Mouse (Mus musculus) T-helper 2 cell (primary cell): ENCODE measurements around the gene Pax5.

Experiments
- in situ Hi-C: fragments of 300-600 bp; cut with MboI, MseI; formaldehyde crosslinking; loops from one replicate; pipeline ENCODE4 v1.15.1; 2025; ENCODE audit warnings: high pct_unique_total_duplicates

Pax5 gene

DNA sequence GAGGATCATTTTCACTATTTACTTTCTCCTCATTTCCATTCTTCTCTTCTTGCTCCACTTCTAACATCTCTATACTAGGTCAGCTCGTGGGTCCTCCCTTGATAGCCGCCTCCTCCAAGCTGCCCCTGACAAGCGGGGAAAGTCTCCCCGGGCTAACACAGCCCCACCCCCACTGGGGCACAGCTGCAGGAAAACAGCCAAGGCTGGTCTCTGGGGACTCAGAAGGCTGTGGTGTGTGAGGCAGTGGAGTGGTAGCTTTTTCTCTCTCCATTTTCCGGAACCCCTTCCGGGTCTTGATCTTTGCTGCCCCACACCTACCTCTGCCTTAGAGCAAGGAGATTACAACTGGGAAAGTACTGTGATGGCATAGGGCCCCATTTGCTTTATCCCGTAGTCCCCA lies 4.3 kb downstream of the Pax5 start:
- in situ Hi-C loops, result no loop called here

GRCm38 (mm10) chr4:44705151-44705550 lies 5.1 kb downstream of the Pax5 start:
- in situ Hi-C loops, result no loop called here

GRCm38 (mm10) chr4:44704369-44704745 lies 5.9 kb downstream of the Pax5 start:
- in situ Hi-C loops, result no loop called here

DNA sequence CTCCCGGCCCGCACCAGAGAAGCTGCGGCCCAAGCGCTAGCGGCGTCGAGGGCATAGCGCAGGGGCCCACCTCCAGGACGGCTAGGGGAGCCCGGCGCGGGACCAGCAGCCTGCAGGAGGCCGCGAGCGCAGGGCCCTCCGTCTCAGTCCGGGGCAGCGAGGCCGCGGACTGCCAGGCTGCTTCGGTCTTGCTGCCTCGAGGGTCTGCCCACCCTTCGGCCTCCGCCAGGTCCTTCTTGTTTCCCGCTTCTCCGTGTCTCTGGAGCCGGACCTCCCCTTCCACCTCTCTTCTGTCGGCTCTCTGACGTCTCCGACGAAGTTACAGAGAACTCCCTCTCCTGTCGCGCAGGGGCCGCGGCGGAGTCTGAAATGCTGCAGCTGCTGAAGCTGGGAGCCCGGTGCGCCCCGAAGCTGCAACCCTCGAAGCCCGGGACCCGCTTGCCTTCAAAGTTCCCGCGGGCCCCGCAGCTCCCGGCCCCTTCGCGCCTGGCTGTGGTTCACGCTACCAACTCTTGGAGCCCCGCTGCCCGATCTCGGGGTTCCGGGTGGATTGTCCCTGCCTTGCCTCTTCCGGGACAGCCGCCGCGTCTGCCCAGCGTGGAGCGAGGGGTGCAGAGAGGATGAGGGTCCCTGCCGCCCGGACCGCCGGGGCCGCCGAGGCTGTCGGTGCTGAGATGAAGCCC lies 6.5 kb downstream of the Pax5 start:
- in situ Hi-C loops, result no loop called here

DNA sequence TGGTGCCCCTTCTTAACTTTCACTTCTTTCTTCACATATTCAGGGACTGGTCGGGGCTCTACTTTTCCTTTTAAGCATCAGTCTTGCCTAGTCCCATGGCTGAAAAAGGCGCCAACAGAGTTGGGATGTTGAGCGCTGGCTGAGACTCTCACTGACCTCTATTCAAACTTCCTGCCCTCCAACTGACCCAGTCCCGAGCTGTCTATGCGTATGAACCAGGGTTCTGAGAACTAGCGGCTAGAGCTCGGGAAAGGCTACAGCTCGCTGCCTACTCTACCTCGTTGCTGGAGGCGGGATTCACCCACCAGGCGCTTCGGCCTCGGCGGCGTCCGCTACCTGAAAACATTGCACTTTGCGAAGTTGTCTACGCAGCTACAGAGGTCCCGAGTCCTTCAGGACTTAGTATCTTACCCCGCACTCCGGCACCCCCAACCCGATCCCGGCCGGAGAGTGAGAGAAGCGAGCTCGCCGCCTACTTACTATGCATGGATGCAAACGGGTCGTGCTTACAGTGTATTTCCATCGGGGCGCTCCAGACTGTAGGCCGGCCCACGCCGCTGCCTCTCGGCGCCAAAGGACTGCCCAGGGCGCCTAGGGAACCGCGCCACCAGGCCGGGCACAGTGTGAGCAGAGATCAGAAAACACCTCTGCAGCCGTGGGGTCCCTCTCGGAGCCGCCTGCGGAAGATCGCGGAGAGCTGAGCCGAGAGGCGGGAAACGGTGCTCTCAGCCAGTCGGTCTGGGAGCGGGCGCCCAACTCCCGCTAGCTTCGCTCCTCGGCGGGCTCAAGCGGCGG lies 7.2 kb downstream of the Pax5 start:
- in situ Hi-C loops, result no loop called here

DNA sequence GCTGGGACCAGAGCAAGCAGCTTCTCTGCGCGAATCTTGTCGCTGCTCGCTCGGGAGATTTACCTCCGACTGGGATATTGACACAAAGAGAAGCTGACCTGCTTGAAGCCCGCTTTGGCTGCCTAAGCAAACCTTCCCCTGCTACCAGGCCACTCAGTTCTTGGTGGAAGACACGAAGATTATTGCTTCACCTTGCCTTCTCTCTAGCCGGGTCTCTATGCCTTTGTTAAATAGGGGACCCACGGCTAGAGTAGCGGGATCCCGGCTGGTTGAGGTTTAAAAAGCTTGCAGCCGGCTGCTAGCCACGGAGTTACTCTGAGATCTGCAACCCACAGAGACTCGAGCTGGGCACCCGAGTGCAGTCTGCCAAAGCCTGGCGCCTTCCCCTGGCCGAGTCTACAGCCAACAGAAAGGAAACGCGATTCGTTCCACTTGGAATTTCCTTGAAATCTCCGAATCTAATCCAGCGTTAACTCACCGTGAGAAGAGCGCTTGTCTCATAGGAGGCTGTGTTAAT lies 8.2 kb downstream of the Pax5 start:
- in situ Hi-C loops, result no loop called here

- in situ Hi-C loops, result no loop called here
These were observed 8.8 kb downstream of the Pax5 start for GRCm38 (mm10) chr4:44701513-44701912.

DNA sequence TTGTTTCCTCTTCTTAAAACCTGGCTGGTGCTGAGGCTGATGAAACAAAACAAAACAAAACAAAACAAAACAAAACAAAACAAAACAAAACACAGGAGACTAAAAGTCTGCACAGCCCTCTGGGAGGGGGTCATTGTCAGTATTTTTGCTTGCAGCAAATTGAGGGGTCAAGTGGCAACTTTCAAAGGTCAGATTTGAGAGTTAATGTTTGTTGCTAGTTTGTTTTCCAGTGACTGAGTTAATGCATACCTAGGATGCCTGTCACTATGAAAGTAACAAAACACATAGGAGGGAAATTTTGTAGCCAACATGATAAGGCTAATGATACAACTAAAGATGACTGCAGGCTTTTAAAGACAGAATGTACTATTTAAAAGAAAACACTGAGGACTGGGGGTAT lies 13.6 kb downstream of the Pax5 start:
- in situ Hi-C loops, result no loop called here

DNA sequence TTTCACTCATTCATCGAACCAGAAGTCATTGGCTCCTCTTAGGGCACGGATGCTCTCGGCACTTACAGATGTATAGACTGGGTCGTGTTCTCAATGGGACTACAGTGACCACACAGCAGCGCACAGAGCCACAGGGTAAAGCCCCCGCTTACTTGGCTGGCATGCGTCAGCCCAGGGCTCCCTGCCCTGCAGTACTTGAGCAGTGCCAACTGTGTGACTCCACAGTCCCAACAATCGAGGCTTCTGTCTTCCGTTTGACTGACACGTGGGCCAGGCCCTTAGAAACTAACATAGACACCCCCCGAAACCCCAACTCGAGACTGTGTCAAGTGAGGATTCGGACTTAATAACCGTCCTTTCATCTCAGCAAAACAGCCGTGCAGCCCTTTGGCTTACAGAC lies 15.9 kb downstream of the Pax5 start:
- in situ Hi-C loops, result no loop called here

DNA sequence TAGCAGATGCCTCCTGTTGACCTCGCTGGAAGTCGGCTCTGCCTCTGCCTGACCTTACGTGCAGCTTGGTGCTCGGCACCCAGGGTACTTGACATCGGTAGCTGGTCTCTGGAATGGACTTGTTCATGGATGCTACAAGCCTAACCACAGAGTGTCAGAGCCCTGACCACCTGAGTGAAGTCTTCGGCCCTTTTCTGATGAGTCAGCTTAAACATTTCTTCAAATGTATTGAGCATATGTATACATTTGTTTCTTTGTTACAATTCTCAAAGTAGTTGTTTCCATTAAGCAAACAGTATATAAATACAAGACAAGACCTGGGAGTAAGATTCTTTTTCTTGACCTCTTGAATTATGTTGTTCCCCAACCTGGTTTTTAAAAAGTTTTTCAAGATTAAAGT lies 24.7 kb downstream of the Pax5 start:
- in situ Hi-C loops, result no loop called here

DNA sequence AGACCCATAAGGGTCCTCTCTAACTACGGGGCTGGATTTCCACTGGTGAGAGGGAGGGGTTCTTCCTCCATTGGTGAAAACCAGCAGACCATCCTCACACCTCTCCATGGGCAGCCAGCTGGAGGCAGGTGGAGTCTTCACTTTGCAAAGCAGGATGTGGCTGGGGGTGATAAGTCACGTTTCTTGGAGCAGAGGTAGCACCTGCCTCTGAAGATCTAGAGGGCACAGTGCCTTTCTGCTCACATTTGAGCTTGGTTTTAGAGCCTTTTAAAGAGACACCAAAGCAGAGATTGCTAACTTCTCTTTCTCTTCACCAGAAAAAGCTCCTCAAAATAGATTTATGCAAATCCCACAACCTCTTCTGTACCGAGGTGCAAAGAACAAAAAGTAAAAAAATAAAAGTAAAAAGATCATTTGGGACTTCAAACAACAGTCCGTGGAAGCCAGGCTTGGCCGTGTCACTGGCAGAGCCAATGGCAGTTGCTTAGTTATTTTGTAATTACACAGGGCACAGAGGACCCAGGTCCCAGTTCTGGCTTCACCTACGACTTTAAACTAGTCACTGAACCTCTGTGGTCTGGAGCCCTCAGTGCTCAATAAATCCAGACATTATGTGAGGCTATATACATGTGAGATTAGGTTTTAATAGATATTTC lies 29.9 kb downstream of the Pax5 start:
- in situ Hi-C loops, result no loop called here

- in situ Hi-C loops, result no loop called here
These were observed 31.6 kb downstream of the Pax5 start for GRCm38 (mm10) chr4:44678641-44679040.

GRCm38 (mm10) chr4:44678026-44678425 lies 32.3 kb downstream of the Pax5 start:
- in situ Hi-C loops, result no loop called here

DNA sequence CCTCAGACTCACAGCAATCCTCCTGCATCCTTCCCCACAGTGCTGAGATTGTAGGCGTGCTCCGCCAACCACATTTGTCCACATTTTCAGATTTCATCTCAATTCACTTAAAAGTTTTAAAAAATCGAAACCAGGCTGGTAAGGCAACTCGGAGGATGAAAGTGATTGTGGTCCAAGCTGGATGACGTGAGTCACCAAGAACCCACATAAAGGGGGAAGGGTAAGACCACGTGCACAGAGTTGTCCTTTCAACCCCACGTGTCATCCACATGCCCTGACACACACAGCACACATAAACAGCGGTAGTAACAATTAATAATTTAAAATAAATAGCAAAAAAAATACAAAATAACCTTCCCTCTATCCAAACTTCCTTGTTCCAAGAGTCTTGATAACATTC lies 35.3 kb downstream of the Pax5 start:
- in situ Hi-C loops, result no loop called here

GRCm38 (mm10) chr4:44673726-44674125 lies 36.6 kb downstream of the Pax5 start:
- in situ Hi-C loops, result no loop called here

DNA sequence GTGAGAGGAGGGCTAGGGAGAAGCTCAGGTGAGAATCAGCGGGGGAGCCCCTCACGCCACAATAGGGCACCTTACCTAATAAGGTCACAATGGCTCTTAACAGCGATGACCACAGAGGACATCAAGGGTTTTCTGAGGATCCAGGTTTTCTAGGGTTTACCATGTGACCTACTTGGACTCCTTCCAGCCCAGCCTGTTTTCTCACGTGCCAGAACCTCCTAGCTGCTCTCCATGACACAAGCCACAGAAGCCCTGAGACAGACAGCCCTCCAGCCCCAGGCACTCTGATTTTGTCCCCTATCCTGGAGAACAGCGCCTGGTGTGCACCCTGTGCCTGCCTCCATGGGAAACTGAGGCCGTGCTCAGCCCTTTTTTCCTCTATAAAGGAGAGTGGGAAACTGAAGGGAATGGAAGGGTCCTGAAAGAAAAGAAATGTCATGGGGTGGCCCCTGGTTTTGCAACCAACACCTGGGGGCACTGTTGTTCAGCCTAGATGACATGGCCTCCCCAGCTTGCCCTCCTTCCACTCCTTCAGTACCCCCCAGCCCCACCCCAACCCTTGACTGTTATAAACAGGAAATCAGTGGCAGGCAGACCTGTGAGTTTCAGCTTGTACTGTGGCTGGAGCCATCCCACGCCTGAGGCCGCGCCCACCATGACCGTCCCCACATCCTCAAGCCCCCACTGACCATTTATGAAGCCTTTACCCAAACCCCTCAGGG lies 37.9 kb downstream of the Pax5 start:
- in situ Hi-C loops, result no loop called here

DNA sequence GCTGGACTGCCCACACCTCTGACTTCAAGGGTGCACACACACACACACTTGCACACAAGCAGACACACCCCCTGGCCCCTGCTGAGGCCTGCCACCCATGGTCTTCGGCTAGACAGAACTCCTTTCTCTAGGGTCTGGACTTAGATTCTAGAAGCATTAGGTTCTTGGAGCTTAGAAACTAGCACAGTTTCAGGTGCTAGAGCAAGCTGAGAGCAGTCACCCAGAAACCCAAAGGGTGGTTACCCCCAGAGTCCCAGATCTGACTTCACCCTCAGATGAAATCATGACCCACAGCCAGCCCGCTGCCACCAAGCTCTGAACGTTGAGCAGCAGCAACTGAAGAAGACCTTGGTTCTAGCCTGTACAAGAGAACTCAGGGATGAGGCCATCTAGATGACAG lies 38.8 kb downstream of the Pax5 start:
- in situ Hi-C loops, result no loop called here

GRCm38 (mm10) chr4:44671035-44671434 lies 39.3 kb downstream of the Pax5 start:
- in situ Hi-C loops, result no loop called here

DNA sequence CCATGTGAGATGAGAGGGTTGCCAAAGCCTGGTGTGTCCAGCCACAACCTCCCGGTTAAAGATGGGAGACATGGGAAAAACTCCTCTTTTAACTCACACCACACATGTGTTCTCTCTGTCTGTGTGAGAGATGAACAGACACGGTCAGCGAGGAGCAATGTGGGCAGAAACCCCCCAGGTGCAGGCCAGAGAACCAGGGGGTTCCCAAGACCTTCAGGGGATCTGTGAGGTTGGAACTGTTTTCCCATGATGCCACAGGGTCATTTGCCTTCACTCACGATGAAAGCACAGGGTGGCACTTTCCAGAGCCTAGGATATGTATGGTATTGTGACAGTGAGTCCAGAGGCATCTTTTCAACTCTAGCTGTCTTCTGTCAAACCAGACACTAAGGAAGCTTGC lies 39.9 kb downstream of the Pax5 start:
- in situ Hi-C loops, result no loop called here

DNA sequence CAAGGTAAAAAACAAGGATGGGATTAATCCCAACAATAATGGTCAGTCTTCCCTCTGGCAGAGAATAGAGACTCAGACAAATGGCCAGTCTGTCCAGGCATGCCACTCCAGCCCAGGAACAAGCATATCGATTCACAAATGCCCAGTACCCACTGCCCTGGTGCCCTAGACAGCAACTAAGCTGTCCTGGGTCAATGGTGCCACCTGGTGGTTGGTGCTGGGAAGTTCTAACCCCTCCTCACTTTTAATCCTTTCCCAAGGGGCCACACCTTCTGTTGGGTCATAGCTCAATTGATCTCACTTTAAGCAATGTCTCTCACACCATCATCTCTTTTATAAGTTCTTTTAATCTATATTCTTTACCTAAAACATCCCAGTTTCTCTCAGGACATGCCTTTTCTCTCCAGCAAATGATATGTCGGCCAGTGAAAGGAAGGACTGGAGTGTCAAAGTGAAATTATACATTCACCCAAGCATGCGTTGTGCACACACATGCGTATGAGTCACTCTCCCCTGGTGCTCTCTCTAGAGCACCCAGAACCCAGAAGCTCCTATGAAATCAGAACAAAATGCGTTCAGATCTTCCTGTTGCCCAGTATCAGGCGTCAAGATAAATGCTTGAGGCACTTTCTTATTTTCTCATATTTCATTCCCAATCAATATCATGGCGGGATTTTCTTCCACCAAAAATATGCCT lies 40.7 kb downstream of the Pax5 start:
- in situ Hi-C loops, result no loop called here

DNA sequence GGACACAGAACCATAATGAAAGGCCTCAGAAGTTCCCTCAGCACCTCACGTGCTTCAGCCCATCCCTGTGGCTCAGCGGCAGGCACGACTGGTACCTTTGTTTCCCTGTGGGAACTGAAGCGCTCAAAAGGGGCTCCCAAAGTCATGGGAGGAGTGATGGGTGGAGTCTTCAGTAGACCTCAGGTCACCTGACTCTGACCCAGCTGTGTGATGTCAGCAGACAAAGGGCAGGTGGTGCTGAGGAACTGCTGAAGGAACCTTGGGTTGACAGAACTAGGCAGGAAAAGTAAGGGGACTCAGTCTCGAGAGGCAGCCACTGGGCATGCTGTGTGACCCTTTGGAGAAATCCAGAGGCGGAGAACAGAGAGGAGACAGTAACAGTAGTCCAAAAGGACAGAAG lies 41.7 kb downstream of the Pax5 start:
- in situ Hi-C loops, result no loop called here
